Mouse (Mus musculus) ES-E14 (cell line): ENCODE measurements around the gene Gabbr2.

Experiments used
- CHD2 ChIP-seq: IDR thresholded peaks from 2 replicates; pipeline ENCODE4 v1.6.1; 2014; ENCODE audit warnings: mild to moderate bottlenecking, low read depth, low read length, inconsistent platforms
- HCFC1 ChIP-seq: IDR thresholded peaks from 2 replicates; pipeline ENCODE4 v1.6.1; 2012; ENCODE audit warnings: low read length, inconsistent platforms, borderline replicate concordance; ENCODE audit not compliant: insufficient read depth
- MAFK ChIP-seq: IDR thresholded peaks from 2 replicates; pipeline ENCODE4 v1.6.1; 2014; ENCODE audit warnings: mild to moderate bottlenecking, low read depth, low read length, inconsistent platforms; ENCODE audit not compliant: insufficient read depth
- ZC3H11A ChIP-seq: IDR thresholded peaks from 2 replicates; pipeline ENCODE4 v1.6.1; 2012; ENCODE audit warnings: low read depth, mild to moderate bottlenecking, inconsistent platforms, low read length, borderline replicate concordance
- ZNF384 ChIP-seq: IDR thresholded peaks from 2 replicates; pipeline ENCODE4 v1.6.1; 2012; ENCODE audit warnings: low read depth, low read length, inconsistent platforms

DNA sequence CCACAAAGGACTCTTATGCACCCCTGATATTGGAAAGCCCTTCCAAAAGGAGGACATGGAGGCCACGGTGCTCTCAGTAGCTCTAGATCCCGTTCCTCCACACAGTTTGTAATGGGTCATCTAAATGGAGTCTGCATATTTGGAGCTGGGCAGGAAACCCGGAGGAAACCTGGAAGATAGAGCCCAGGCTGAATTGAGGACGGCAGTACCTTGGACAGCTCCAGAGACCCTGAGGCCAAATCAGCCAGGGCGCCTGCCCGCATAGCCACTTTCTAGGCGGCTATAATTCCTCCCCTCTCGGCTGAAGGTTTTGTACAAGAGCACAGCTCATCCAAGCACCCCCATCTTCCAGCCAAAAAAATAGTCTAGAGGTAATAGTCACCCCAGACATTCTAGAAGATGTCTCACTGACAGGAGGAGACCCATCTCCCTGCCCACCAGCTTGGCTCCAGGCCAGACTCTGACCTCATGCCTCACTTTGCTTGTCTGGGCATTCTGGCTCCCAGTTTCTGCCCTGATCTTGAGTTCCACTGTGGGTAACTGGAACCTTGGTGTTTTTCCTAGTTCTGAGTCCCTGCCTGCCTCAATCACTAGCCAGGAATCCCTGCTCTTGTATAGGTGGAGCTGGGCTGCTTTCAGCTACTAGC lies 1.3 kb upstream of the Gabbr2 start:
- TF ChIP-seq CHD2 (no peak), ZC3H11A (no peak), MAFK (no peak), HCFC1 (no peak), ZNF384 (no peak)
